Mouse (Mus musculus): Measurements from ENCODE around the gene Ror1. TPM values are rescaled to one million over a fixed set of nuclear protein-coding genes. Genes with fewer than 3 reads are reported as not detected.

Ror1 gene
- polyA plus RNA-seq, 1 experiment from 2014 or later = 5.6 TPM

- no peaks in the 10 kb centered on the region for H3K9me3 ChIP-seq
- no peak for ATAC-seq (ENCODE audit: low FRiP score, low read depth)
- H3K27ac ChIP-seq = no peak overlapping the region
- H3K9ac ChIP-seq = no peak overlapping the region
- H3K4me1 ChIP-seq = no peaks in the 10 kb centered on the region
- no peak overlapping the region for H3K4me3 ChIP-seq
- H3K4me2 ChIP-seq (replicated peaks) = no peak overlapping the region
- H3K27me3 ChIP-seq (replicated peaks) = no peaks in the 10 kb centered on the region
- 90% methylated on average over 8 of the region's 8 CpGs for WGBS
- H3K36me3 ChIP-seq = no peaks in the 10 kb centered on the region
Measured at GRCm38 (mm10) chr4:100283171-100283880, 187.7 kb downstream of the Ror1 start.

DNA sequence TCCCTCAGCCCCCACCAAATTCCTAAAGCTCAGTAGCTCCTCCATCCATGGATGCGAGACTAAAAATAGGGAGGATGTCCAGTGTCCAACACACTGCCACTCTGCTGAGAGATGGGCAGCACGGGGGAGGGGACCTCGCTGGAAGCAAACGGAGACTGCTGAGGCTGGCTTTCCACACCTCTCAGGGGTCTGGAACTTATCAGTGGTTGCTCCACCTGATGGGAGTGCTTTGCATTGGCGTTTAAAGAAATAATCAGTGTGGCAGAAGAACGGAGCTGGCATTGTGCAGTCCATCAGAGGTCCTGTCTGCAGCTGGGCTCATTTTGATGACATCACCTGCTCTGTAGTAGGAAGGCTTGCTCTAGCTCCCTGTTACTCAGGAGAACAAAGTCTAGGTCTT is 188.9 kb downstream of the Ror1 start:
- no peak for ATAC-seq (ENCODE audit: low FRiP score, low read depth)
- WGBS = 91% methylated on average over 6 of the region's 6 CpGs
- no peaks in the 10 kb centered on the region for H3K36me3 ChIP-seq
- no peak overlapping the region for H3K4me3 ChIP-seq
- H3K27me3 ChIP-seq (replicated peaks) = no peaks in the 10 kb centered on the region
- no peak overlapping the region for H3K27ac ChIP-seq
- H3K4me1 ChIP-seq = no peaks in the 10 kb centered on the region
- H3K9me3 ChIP-seq = no peaks in the 10 kb centered on the region
- H3K4me2 ChIP-seq (replicated peaks) = no peak overlapping the region
- H3K9ac ChIP-seq = no peak overlapping the region

DNA sequence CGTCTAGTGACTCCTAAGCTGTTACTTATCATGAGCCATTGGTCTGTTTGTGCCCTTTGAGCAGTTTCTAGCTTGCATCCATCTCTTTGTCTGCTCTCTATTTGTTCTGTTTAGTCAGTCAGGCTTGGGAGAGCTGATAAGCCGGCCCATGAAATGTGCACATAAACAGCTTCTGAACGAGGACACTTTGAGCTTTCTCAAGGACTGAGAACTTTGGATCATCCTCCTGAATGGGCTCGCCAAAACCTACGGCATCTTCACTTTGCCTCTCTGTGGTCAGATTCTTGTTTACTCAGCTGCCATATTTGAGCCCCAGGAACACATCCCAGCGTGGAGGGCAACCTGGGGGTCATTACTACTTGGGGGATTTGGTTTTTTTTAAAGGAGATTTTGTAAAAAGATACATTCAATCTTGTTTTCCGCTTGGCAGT is 190.5 kb downstream of the Ror1 start:
- no peaks in the 10 kb centered on the region for H3K9me3 ChIP-seq
- 79% methylated on average over 7 of the region's 7 CpGs for WGBS

GRCm38 (mm10) chr4:100286800-100287199 is 191.2 kb downstream of the Ror1 start:
- no peak overlapping the region for H3K27ac ChIP-seq

More for the DNA sequence above, 190.5 kb downstream of the Ror1 start:
- Histone ChIP-seq H3K27ac (no peak overlapping the region), H3K4me3 (no peak overlapping the region), H3K9ac (no peak overlapping the region), H3K27me3 (replicated peaks) (no peaks in the 10 kb centered on the region), H3K4me2 (replicated peaks) (no peak overlapping the region), H3K36me3 (no peaks in the 10 kb centered on the region), H3K4me1 (no peaks in the 10 kb centered on the region)
- no peak for ATAC-seq (ENCODE audit: low FRiP score, low read depth)

GRCm38 (mm10) chr4:100287829-100288228 is 192.2 kb downstream of the Ror1 start:
- Histone ChIP-seq H3K27me3 (replicated peaks) (no peaks in the 10 kb centered on the region), H3K9me3 (no peaks in the 10 kb centered on the region), H3K27ac (no peak overlapping the region), H3K36me3 (no peaks in the 10 kb centered on the region), H3K4me1 (no peaks in the 10 kb centered on the region), H3K9ac (no peak overlapping the region), H3K4me3 (no peak overlapping the region), H3K4me2 (replicated peaks) (no peak overlapping the region)
- no peak for ATAC-seq (ENCODE audit: low FRiP score, low read depth)
- 88% methylated on average over 4 of the region's 4 CpGs for WGBS

More at GRCm38 (mm10) chr4:100286800-100287199, 191.2 kb downstream of the Ror1 start:
- no peaks in the 10 kb centered on the region for H3K36me3 ChIP-seq
- H3K4me2 ChIP-seq (replicated peaks) = no peak overlapping the region
- no peaks in the 10 kb centered on the region for H3K27me3 ChIP-seq (replicated peaks)
- H3K9ac ChIP-seq = no peak overlapping the region
- H3K4me3 ChIP-seq = no peak overlapping the region
- no peaks in the 10 kb centered on the region for H3K9me3 ChIP-seq
- no peak for ATAC-seq (ENCODE audit: low FRiP score, low read depth)
- no peaks in the 10 kb centered on the region for H3K4me1 ChIP-seq

DNA sequence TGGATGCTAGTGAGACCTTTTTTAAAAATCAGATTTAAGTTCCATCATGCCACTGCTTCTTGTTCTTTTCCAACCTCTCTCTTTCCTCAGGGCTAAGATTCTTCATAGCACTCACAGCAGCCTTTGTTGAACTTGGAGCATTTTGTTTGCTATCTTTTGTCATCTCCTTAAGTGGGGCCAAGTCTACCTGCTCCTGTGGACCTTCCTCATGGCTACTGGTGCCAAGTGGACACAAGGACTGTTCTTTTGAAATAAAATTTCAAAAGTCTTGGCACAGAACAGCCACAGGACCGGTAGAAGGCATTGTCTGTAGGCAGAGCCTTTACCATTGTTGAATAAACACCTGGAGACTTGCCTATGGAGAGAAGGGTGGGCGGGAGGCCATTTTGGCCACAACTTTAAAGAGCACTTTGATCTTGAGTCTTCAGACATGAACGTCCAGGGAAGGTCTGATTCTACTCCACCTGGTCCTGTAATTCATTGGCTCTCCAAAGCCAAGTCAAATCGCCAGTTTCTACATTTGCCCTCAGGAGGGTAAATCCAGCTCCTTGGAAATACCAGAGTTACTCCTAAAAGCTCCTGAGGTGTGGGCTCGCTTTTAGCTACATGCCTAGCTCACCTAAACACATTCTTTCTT is 195.5 kb downstream of the Ror1 start:
- Histone ChIP-seq H3K4me3 (no peak overlapping the region), H3K9me3 (no peaks in the 10 kb centered on the region), H3K27me3 (replicated peaks) (no peaks in the 10 kb centered on the region), H3K36me3 (no peaks in the 10 kb centered on the region), H3K4me1 (no peaks in the 10 kb centered on the region), H3K27ac (no peak overlapping the region), H3K4me2 (replicated peaks) (no peak overlapping the region), H3K9ac (no peak overlapping the region)
- ATAC-seq (ENCODE audit: low FRiP score, low read depth) = no peak
- WGBS = 83% methylated on average over 5 of the region's 5 CpGs

DNA sequence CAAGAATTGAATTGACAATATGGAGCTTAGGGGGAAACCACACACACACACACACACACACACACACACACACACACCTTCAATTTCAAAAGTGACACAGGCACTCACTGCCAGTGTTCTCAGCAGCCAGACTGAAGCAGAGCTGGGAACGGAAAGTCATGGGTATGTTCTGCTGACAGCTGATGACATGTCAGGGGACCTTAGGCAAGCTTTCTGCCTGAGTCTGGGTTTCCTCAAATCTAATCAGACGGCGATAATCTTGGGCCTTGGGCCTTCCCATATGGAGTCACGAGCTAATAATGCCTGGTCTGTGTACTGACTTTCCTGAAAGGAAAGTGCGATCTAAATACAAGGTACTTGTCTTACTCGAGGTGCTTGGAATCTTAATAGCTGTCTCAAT is 202.1 kb downstream of the Ror1 start:
- H3K27me3 ChIP-seq (replicated peaks) = no peaks in the 10 kb centered on the region
- H3K36me3 ChIP-seq = no peaks in the 10 kb centered on the region
- H3K27ac ChIP-seq = no peak overlapping the region
- WGBS = 63% methylated on average over 6 of the region's 6 CpGs
- 0 out of 2 replicates have a peak, but pooled peaks cover 7% of the 10 kb centered on the region for H3K4me1 ChIP-seq
- no peak overlapping the region for H3K9ac ChIP-seq
- H3K4me3 ChIP-seq = no peak overlapping the region
- H3K4me2 ChIP-seq (replicated peaks) = no peak overlapping the region
- no peaks in the 10 kb centered on the region for H3K9me3 ChIP-seq
- ATAC-seq (ENCODE audit: low FRiP score, low read depth) = no peak

- no peak overlapping the region for H3K27ac ChIP-seq
- no peaks in the 10 kb centered on the region for H3K36me3 ChIP-seq
- ATAC-seq (ENCODE audit: low FRiP score, low read depth) = no peak
- H3K27me3 ChIP-seq (replicated peaks) = no peaks in the 10 kb centered on the region
- H3K4me2 ChIP-seq (replicated peaks) = no peak overlapping the region
- 0 out of 2 replicates have a peak, but pooled peaks cover 7% of the 10 kb centered on the region for H3K4me1 ChIP-seq
- H3K4me3 ChIP-seq = no peak overlapping the region
- no peaks in the 10 kb centered on the region for H3K9me3 ChIP-seq
- WGBS = 88% methylated on average over 5 of the region's 5 CpGs
- no peak overlapping the region for H3K9ac ChIP-seq
Measured at GRCm38 (mm10) chr4:100298566-100298965, 203.0 kb downstream of the Ror1 start.

GRCm38 (mm10) chr4:100300171-100300570 is 204.6 kb downstream of the Ror1 start:
- Histone ChIP-seq H3K4me1 (0 out of 2 replicates have a peak, but pooled peaks cover 7% of the 10 kb centered on the region), H3K36me3 (no peaks in the 10 kb centered on the region), H3K4me2 (replicated peaks) (no peak overlapping the region), H3K9ac (no peak overlapping the region), H3K9me3 (no peaks in the 10 kb centered on the region), H3K4me3 (no peak overlapping the region), H3K27ac (no peak overlapping the region), H3K27me3 (replicated peaks) (no peaks in the 10 kb centered on the region)
- WGBS = 74% methylated on average over 5 of the region's 5 CpGs
- no peak for ATAC-seq (ENCODE audit: low FRiP score, low read depth)

DNA sequence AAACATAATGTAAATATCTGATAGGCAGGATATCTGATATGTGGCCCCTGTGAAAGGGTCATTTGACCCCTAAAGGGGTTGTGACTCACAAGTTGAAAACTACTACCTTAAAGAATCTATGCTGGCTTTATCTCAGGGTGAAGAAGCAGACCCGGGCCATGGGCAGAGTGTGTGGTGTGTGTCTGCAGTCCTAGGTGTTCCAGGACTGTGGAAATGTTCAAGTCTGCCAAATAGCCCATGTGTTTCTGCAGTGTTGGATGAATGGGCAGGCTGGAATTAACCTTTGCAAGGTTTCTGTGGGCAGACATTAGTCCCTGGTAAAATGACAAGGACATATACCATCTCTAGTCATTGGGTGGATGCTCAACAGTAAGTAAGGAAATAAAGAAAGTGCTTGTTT is 205.8 kb downstream of the Ror1 start:
- Histone ChIP-seq H3K27me3 (replicated peaks) (no peaks in the 10 kb centered on the region), H3K36me3 (no peaks in the 10 kb centered on the region), H3K9me3 (no peaks in the 10 kb centered on the region), H3K4me3 (no peak overlapping the region), H3K9ac (no peak overlapping the region), H3K4me2 (replicated peaks) (no peak overlapping the region), H3K27ac (no peak overlapping the region), H3K4me1 (0 out of 2 replicates have a peak, but pooled peaks cover 7% of the 10 kb centered on the region)
- 89% methylated on average over 1 of the region's 1 CpGs for WGBS
- ATAC-seq (ENCODE audit: low FRiP score, low read depth) = no peak

GRCm38 (mm10) chr4:100307365-100307764 is 211.8 kb downstream of the Ror1 start:
- Histone ChIP-seq H3K27ac (no peak overlapping the region), H3K36me3 (no peaks in the 10 kb centered on the region), H3K9ac (no peak overlapping the region), H3K4me3 (no peak overlapping the region), H3K4me2 (replicated peaks) (no peak overlapping the region), H3K9me3 (no peaks in the 10 kb centered on the region), H3K4me1 (no peaks in the 10 kb centered on the region), H3K27me3 (replicated peaks) (no peaks in the 10 kb centered on the region)
- WGBS = 80% methylated on average over 4 of the region's 4 CpGs
- ATAC-seq (ENCODE audit: low FRiP score, low read depth) = no peak

- H3K36me3 ChIP-seq = no peaks in the 10 kb centered on the region
- no peak overlapping the region for H3K27ac ChIP-seq
- no peaks in the 10 kb centered on the region for H3K4me1 ChIP-seq
- no peak overlapping the region for H3K4me3 ChIP-seq
- WGBS = 84% methylated on average over 10 of the region's 10 CpGs
- no peak overlapping the region for H3K9ac ChIP-seq
- ATAC-seq (ENCODE audit: low FRiP score, low read depth) = no peak
- no peak overlapping the region for H3K4me2 ChIP-seq (replicated peaks)
- no peaks in the 10 kb centered on the region for H3K9me3 ChIP-seq
- H3K27me3 ChIP-seq (replicated peaks) = no peaks in the 10 kb centered on the region
Measured at GRCm38 (mm10) chr4:100311775-100312537, 216.4 kb downstream of the Ror1 start.
